Mouse (Mus musculus) neural tube, embryonic 12.5 days (tissue): ENCODE measurements around the gene Dbt. TPM values are rescaled to one million over a fixed set of nuclear protein-coding genes. Genes with fewer than 3 reads are reported as not detected.
A peak's percentile ranks its signal among the peaks of the same experiment; 100 is the strongest.

Experiments used
- ATAC-seq: fragments of 200-750 bp; cut with Nextera tagmentation; 2 replicates; pipeline ENCODE4 v1.8.0; 2017; ENCODE audit warnings: low read depth, mild to moderate bottlenecking, moderate TSS enrichment, moderate library complexity; ENCODE audit not compliant: low FRiP score
- H3K27ac ChIP-seq: fragments of 300-500 bp; sonication (generic); 2 replicates; pipeline ENCODE4 v1.5.1; 2016
- H3K27me3 ChIP-seq: fragments of 300-500 bp; sonication (generic); replicated peaks from 2 replicates; pipeline ENCODE4 v1.6.1; 2016; ENCODE audit warnings: mild to moderate bottlenecking
- H3K36me3 ChIP-seq: fragments of 300-500 bp; sonication (generic); 2 replicates; pipeline ENCODE4 v1.6.1; 2016; ENCODE audit warnings: mild to moderate bottlenecking
- H3K4me1 ChIP-seq: fragments of 300-500 bp; sonication (generic); 2 replicates; pipeline ENCODE4 v1.6.1; 2016
- H3K4me2 ChIP-seq: fragments of 300-500 bp; sonication (generic); replicated peaks from 2 replicates; pipeline ENCODE4 v1.6.1; 2016; ENCODE audit warnings: mild to moderate bottlenecking
- H3K4me3 ChIP-seq: fragments of 300-500 bp; sonication (generic); 2 replicates; pipeline ENCODE4 v1.5.1; 2016
- H3K9ac ChIP-seq: fragments of 300-500 bp; sonication (generic); 2 replicates; pipeline ENCODE4 v1.6.1; 2016; ENCODE audit warnings: mild to moderate bottlenecking
- H3K9me3 ChIP-seq: fragments of 300-500 bp; sonication (generic); 2 replicates; pipeline ENCODE4 v1.6.1; 2016; ENCODE audit warnings: mild to moderate bottlenecking
- WGBS: fragments of 180-500 bp; shearing (Covaris S2); methylation state at CpG from one replicate; pipeline ENCODE4 v1.1.7; 2016; 5-methylcytosine and 5-hydroxymethylcytosine counted together
- polyA plus RNA-seq: library from polyadenylated mRNA; unstranded; fragments of >200 nt; fragmentation: Nextera tagmentation; extraction: Ambion mirVana; gene quantifications from 2 replicates; pipeline ENCODE4 v1.2.1, GENCODE M21; 2016

Gene Dbt
- polyA plus RNA-seq, 1 experiment from 2014 or later = 17.2 TPM

DNA sequence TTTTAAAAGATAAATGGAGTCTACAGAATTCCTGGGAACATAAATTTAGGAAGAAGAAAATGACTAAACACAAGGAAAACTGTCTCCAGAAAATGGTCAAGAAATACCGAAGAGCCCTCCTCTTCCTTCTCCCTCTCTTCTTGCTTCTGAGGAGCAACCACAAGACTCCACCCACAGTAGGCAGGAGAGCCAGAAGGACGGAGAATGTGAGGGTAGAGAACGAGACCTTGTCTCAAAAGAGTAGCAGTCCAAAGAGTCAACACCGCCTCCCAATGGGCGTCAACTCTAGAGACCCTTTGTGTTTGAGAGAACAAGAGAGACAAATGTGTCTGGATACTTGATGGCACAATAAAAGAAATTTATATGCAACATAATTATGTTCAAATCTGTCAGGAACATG lies 19.2 kb upstream of the Dbt start:
- Histone ChIP-seq H3K9me3 (no peaks in the 10 kb centered on the region), H3K4me1 (no peaks in the 10 kb centered on the region), H3K9ac (no peak overlapping the region), H3K27ac (no peak overlapping the region), H3K27me3 (no peaks in the 10 kb centered on the region), H3K4me3 (no peak overlapping the region), H3K4me2 (no peak overlapping the region), H3K36me3 (peaks cover 84% of the 10 kb centered on the region)
- WGBS = 57% methylated on average over 5 of the region's 5 CpGs
- ATAC-seq = no peak

DNA sequence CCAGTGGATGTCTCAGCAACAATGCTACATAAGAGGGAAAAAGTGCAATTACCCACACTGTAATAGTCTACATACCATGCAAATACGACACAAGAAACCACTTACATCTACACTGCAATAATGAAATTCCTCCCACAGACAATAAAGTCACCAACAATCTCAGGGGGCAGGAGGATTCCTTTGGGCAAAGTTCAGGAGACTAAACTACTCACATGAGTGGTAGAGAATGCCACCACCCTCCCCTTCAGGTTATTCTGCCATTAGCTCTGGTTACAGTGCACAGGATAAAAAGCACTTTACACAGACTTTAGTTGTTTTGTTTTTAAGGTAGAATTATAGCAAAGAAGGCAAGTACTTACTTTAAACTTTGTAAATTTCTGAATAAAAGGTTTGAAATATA lies 17.2 kb upstream of the Dbt start:
- H3K4me1 ChIP-seq = no peaks in the 10 kb centered on the region
- no peak overlapping the region for H3K9ac ChIP-seq
- no peak overlapping the region for H3K4me2 ChIP-seq
- H3K36me3 ChIP-seq = peaks cover 82% of the 10 kb centered on the region
- H3K9me3 ChIP-seq = no peaks in the 10 kb centered on the region
- WGBS = 81% methylated on average over 1 of the region's 1 CpGs
- no peak overlapping the region for H3K27ac ChIP-seq
- H3K27me3 ChIP-seq = no peaks in the 10 kb centered on the region
- H3K4me3 ChIP-seq = no peak overlapping the region
- no peak for ATAC-seq

DNA sequence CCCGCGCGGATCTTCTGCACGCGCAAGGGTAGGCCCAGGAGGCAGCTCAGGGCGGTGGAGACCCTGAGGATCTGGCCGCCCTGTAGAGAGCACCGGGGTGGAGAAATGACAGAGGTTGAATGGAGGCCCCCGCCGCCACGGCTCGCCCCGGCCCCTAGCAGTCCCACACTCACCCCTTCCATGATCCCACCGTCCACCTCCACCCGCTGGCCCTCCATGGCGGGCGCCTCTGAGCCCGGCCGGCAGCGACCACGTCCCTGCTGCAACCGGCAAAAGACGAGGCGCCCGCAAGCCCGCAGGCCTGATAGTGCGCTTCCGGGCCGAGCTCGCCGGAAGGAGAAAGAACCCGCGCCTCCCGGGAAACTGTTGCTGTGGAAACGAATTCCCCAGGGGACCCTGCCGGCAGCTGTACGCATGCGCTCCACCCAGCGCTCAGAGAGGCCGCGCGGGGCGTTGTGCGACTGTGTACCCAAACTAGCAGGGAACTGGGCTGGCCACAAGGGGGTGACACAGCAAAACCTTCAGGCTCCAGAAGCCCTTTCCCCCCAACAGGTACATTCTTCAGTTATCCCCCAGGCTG lies 5.0 kb upstream of the Dbt start, which contains the start of gene Rtca:
Rtca (minus strand) TSS at position 437 of the 580 bp plus-strand sequence.
- Histone ChIP-seq H3K4me3 (peak within 1 kb of the TSS; percentile 94), H3K4me1 (peaks cover 13% of the 10 kb centered on the region), H3K9me3 (no peaks in the 10 kb centered on the region), H3K9ac (peak within 1 kb of the TSS; percentile 91), H3K4me2 (peak within 1 kb of the TSS; percentile 86), H3K27me3 (no peaks in the 10 kb centered on the region), H3K36me3 (peaks cover 24% of the 10 kb centered on the region), H3K27ac (0 out of 2 replicates have a peak within 1 kb of the TSS, but pooled peaks have one; percentile 27)
- under 1% methylated on average over 44 of the region's 44 CpGs for WGBS
- ATAC-seq = peak; percentile 91

DNA sequence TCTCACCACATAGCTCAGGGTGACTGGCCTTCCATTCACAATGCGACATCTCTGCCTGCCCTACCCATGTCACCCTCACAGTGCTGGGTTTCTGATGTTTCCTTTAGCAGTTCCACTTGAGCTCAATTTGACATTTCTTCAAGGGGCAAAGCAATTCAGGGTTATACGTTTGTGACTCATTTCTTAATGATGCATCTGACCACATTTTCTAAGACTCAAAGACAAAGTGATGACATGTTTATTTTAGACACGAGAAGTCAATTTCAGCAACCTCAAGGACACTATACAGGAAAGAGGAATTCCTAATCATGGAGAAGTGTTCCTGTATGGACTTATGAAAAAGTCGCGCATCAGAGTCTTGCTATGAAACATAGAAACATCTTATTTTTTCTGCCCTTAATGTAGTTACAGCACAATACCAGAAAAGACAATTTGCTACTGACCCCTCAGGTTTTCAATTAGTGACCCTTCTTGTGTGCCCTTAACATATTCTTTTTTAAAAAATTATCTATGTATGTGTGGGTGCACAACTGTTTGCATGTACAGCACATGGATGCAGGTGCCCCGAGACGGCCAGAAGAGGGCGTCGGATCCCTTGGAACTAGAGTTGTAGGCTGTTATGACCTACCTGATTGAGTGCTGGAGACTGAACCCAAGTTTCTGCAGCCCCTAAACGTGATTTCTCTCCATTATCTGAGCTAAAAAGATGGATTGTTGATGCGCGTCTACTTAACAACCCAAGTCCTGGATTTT lies 543 bp upstream of the Dbt start:
- Histone ChIP-seq H3K9me3 (no peaks in the 10 kb centered on the region), H3K4me2 (peak overlapping the region; percentile 76), H3K4me1 (peaks cover 5% of the 10 kb centered on the region), H3K9ac (peak overlapping the region; percentile 60; the same call in 1 of the 2 replicates), H3K36me3 (no peaks in the 10 kb centered on the region; the same call in 1 of the 2 replicates), H3K4me3 (peak overlapping the region; percentile 60), H3K27me3 (no peaks in the 10 kb centered on the region), H3K27ac (no peak overlapping the region)
- 45% methylated on average over 12 of the region's 12 CpGs for WGBS
- ATAC-seq = peak; percentile 42; the same call in 1 of the 2 replicates

DNA sequence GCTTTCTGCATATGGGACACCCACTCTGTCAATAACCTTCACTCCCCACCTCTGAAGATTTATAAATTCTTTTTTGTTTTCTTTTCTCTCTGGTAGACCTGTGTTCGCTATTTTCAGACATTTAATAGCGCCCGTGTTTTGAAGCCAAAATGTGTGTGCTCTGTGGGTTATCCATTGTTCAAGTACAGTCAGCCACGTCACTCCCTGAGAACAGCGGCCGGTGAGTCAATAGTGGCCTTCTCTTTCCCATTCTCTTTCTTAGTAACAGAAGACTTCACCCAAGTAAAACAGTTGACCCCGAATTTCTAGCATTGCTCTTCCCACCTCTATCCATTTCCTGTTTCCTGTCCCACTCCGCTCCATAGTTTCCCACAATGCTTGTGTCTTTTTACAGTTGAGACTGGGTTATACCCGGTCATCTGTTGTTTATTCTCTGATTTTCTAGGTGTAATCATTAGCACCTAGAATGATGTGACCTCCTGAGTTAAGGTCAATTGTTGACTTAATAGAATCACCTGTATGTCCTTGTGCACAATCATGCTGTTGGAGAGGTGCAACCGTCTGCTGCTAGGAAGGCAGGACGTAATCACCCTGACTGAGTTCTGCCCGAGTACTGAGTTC lies 7.4 kb downstream of the Dbt start:
- Histone ChIP-seq H3K9me3 (no peaks in the 10 kb centered on the region), H3K36me3 (peaks cover 6% of the 10 kb centered on the region), H3K4me2 (no peak overlapping the region), H3K4me3 (no peak overlapping the region), H3K27ac (no peak overlapping the region), H3K9ac (no peak overlapping the region), H3K27me3 (no peaks in the 10 kb centered on the region), H3K4me1 (no peaks in the 10 kb centered on the region)
- ATAC-seq = no peak
- 82% methylated on average over 12 of the region's 12 CpGs for WGBS

DNA sequence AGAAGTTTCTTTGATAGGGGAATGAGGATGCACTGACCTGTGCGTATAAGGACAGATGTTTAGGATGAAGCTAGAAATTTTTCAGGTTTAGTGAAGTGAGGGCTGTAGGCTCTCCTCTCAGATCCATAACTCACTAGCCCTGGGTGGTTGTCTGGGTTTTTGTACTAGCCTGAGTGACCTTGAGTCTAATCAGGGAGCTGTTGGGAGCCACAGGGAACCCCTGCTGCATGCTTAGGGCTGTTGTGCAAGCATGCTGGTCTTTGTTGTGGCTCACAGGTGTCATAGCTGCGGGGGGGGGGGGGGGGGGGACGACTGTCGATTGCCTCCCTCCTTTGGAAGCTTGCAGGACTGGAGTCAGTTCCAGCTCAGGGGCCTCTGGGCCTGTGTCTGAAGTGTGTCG lies 16.9 kb downstream of the Dbt start:
- Histone ChIP-seq H3K9me3 (no peaks in the 10 kb centered on the region), H3K27ac (no peak overlapping the region), H3K4me3 (no peak overlapping the region), H3K9ac (no peak overlapping the region), H3K36me3 (peaks cover 16% of the 10 kb centered on the region), H3K4me1 (no peaks in the 10 kb centered on the region), H3K4me2 (no peak overlapping the region), H3K27me3 (no peaks in the 10 kb centered on the region)
- 50% methylated on average over 4 of the region's 5 CpGs for WGBS
- no peak for ATAC-seq

DNA sequence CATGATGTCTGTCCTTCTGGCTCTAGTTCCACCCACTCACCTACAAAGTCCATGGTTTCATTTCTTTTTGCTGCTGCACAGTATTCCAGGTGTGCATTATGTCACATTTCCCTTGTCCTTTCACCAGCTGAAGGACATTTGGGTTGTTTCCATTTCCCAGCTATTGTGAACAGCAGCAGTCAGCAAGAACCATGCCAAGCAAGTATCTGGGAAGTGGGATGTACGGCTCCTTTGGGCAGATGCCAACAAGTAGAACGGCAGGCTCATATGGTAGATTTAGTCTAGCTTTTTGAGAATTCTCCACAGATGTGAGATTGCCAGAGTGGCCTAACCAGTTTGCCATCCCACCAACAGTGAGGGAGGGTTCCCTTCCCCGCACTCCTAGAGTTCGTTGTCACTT lies 18.0 kb downstream of the Dbt start:
- no peak for ATAC-seq
- Histone ChIP-seq H3K4me1 (0 out of 2 replicates have a peak, but pooled peaks cover 2% of the 10 kb centered on the region), H3K9me3 (no peaks in the 10 kb centered on the region), H3K27me3 (no peaks in the 10 kb centered on the region), H3K9ac (no peak overlapping the region), H3K27ac (no peak overlapping the region), H3K4me2 (no peak overlapping the region), H3K4me3 (no peak overlapping the region), H3K36me3 (peaks cover 25% of the 10 kb centered on the region)
- WGBS = 89% methylated on average over 4 of the region's 4 CpGs

DNA sequence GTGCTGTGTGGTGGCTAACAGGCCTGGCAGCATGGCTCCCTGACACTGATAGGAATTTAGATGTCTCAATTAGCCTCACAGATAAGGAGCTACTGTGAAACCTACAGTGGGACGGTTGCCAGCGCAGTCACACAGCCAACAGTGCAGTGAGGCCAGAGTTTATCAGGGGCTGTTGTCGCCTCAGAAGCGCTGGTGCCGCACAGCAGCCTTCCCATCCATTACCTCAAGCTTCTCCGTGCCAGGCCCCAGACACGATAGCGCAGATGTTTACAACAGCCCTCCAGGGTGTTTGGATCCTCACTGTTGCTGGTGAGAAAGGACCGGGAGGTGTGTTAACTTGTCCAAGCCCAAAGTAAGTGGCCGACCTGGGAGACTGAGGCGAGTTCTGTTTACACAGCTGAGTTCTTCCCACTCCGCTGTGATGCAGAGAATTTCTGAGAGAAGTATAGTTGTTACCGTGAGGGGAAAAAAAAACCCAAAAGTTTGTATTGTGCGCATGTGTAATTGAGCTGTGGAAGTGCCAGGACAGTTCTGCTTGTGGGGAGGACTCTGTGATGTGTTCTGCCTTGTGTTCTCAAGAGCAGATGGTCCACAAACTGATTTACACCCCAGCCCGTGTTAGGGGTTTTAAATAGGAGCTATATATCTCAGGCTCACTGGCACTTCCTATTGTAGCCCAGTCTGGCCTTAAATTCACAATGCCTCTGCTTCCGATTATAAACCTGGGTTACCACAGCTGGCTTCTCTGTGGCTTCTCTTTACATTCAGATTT lies 23.7 kb downstream of the Dbt start:
- H3K36me3 ChIP-seq = peaks cover 50% of the 10 kb centered on the region
- no peaks in the 10 kb centered on the region for H3K27me3 ChIP-seq
- H3K4me1 ChIP-seq = peaks cover 15% of the 10 kb centered on the region
- peak overlapping the region; percentile 45 for H3K4me2 ChIP-seq
- peak; percentile 95 for ATAC-seq
- H3K4me3 ChIP-seq = no peak overlapping the region
- H3K9me3 ChIP-seq = no peaks in the 10 kb centered on the region
- H3K27ac ChIP-seq = peak overlapping the region; percentile 81; the same call in 1 of the 2 replicates
- H3K9ac ChIP-seq = 0 out of 2 replicates have a peak overlapping the region, but pooled peaks have one; percentile 6
- 7% methylated on average over 16 of the region's 16 CpGs for WGBS

DNA sequence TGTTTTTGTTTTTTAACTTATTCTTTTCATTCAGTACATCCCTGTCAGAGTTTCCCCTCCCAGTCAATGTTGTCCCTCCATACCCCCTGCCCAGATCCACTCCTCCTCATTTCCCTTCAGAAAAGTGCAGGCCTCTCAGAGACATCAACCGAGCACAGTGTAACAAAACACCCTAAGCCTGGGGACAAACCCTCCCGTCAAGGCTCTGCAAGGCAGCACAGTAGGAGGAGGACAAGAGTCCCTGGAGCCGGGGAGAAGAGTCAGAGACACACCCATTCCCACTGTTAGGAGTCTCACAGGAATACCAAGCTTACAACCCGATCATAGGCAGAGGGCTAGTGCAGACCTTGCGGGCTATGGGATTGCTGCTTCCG lies 24.3 kb downstream of the Dbt start:
- H3K36me3 ChIP-seq = peaks cover 56% of the 10 kb centered on the region
- ATAC-seq = peak; percentile 89
- H3K4me2 ChIP-seq = peak overlapping the region; percentile 45
- H3K4me3 ChIP-seq = no peak overlapping the region
- H3K27ac ChIP-seq = peak overlapping the region; percentile 81
- no peak overlapping the region for H3K9ac ChIP-seq
- H3K4me1 ChIP-seq = peaks cover 15% of the 10 kb centered on the region
- WGBS = 11% methylated on average over 6 of the region's 6 CpGs
- no peaks in the 10 kb centered on the region for H3K9me3 ChIP-seq
- H3K27me3 ChIP-seq = no peaks in the 10 kb centered on the region

DNA sequence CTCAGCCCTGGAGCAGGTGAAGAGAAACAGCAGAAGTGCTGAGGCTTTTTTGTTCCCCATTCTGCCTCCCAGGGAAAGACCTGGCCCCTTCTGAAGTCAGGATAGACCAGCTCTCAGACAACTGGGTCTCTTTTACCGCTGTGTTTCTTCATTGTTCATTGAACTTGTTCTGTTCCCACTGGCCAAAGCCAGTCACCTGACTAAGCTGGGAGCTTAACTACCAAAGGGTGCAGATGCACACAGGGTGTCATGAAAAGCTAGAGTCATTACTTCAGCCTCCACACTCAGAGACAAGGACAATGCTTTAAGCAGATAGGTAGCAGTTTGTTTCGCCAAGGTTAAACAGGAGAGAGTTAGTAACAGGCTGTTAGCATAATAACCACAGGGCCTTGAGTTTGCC lies 29.2 kb downstream of the Dbt start:
- no peak overlapping the region for H3K27ac ChIP-seq
- no peak for ATAC-seq
- H3K9ac ChIP-seq = no peak overlapping the region
- WGBS = 50% methylated on average over 2 of the region's 2 CpGs
- no peaks in the 10 kb centered on the region for H3K27me3 ChIP-seq
- no peak overlapping the region for H3K4me2 ChIP-seq
- peaks cover 66% of the 10 kb centered on the region for H3K36me3 ChIP-seq
- no peak overlapping the region for H3K4me3 ChIP-seq
- H3K9me3 ChIP-seq = no peaks in the 10 kb centered on the region
- peaks cover 5% of the 10 kb centered on the region for H3K4me1 ChIP-seq

DNA sequence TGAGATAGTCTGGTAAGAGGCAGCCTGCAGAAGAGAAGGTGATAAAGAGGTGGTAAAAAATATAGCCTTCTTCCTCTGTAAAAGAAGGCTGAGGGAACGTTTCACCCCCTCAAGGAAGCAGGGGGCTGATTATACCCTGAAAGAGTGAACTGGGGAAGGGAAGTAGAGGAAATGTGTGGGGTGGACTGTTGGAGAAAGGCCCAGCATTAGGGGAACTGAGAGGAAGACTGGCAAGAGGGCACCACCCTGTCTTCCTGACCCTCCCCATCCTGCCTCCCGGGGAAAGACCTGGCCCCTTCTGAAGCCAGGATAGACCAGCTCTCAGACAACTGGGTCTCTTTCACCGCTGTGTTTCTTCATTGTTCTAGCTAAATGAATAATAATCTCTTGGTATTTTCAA lies 29.7 kb downstream of the Dbt start:
- H3K4me1 ChIP-seq = peaks cover under 1% of the 10 kb centered on the region; the same call in 1 of the 2 replicates
- H3K9me3 ChIP-seq = no peaks in the 10 kb centered on the region
- H3K4me2 ChIP-seq = no peak overlapping the region
- no peak overlapping the region for H3K27ac ChIP-seq
- peaks cover 67% of the 10 kb centered on the region for H3K36me3 ChIP-seq
- no peak overlapping the region for H3K9ac ChIP-seq
- no peaks in the 10 kb centered on the region for H3K27me3 ChIP-seq
- 58% methylated on average over 3 of the region's 3 CpGs for WGBS
- no peak for ATAC-seq
- no peak overlapping the region for H3K4me3 ChIP-seq

DNA sequence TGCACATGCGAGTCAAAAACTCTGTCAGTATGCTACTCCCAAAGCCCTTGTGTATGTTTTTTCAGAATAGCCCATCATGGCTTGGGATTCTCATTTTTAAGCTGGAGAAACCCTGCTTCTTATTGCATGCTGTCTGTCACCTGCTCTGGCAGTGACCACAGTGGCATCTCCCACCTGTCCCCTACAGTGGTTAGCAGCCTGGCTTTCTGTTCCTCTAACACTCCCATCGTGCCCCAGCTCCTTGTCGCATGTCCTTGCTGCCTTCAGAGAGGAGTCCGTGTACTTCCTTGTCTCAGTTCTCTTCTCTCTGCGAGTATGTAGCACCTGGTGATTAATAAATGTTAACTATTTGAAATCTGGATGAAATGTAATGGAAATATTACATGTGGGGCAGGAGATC lies 34.6 kb downstream of the Dbt start:
- Histone ChIP-seq H3K36me3 (peaks cover 44% of the 10 kb centered on the region), H3K27ac (no peak overlapping the region), H3K4me3 (no peak overlapping the region), H3K27me3 (no peaks in the 10 kb centered on the region), H3K9ac (no peak overlapping the region), H3K9me3 (no peaks in the 10 kb centered on the region), H3K4me2 (no peak overlapping the region), H3K4me1 (no peaks in the 10 kb centered on the region)
- WGBS = 93% methylated on average over 5 of the region's 5 CpGs
- ATAC-seq = no peak
